Mouse (Mus musculus) heart, postnatal 0 days (tissue): ENCODE results near the gene Cldn9. TPM values are rescaled to one million over a fixed set of nuclear protein-coding genes. Genes with fewer than 3 reads are reported as not detected.

Source experiments
- ATAC-seq: fragments of 200-750 bp; cut with Nextera tagmentation; 2 replicates; pipeline ENCODE4 v1.8.0; 2017; ENCODE audit warnings: low read depth, moderate number of reproducible peaks, moderate library complexity; ENCODE audit not compliant: insufficient read depth
- DNase-seq: peaks from one replicate; pipeline ENCODE4 v3.0.0-alpha.2; 2016; ENCODE audit warnings: low spot score
- H3K27ac ChIP-seq: fragments of 300-500 bp; sonication (generic); 2 replicates; pipeline ENCODE4 v1.5.1; 2014; ENCODE audit warnings: low read depth, mild to moderate bottlenecking
- H3K27me3 ChIP-seq: fragments of 300-500 bp; sonication (generic); 2 replicates; pipeline ENCODE4 v1.6.1; 2014; ENCODE audit warnings: low read length, mixed read lengths; ENCODE audit not compliant: control insufficient read depth, insufficient read depth
- H3K36me3 ChIP-seq: fragments of 300-500 bp; sonication (generic); replicated peaks from 2 replicates; pipeline ENCODE4 v1.6.1; 2014; ENCODE audit warnings: low read length, mixed read lengths; ENCODE audit not compliant: control insufficient read depth, insufficient read depth
- H3K4me1 ChIP-seq: fragments of 300-500 bp; sonication (generic); 2 replicates; pipeline ENCODE4 v1.6.1; 2014; ENCODE audit warnings: antibody characterized with exemption; ENCODE audit not compliant: control insufficient read depth, insufficient read depth
- H3K4me2 ChIP-seq: fragments of 300-500 bp; sonication (generic); 2 replicates; pipeline ENCODE4 v1.6.1; 2014; ENCODE audit warnings: low read depth, mild to moderate bottlenecking, low read length, moderate library complexity
- H3K4me3 ChIP-seq: fragments of 300-500 bp; sonication (generic); 2 replicates; pipeline ENCODE4 v1.5.1; 2014; ENCODE audit warnings: low read depth, low read length
- H3K9ac ChIP-seq: fragments of 300-500 bp; sonication (generic); replicated peaks from 2 replicates; pipeline ENCODE4 v1.6.1; 2014; ENCODE audit warnings: low read depth, low read length, mixed read lengths
- H3K9me3 ChIP-seq: fragments of 300-500 bp; sonication (generic); replicated peaks from 2 replicates; pipeline ENCODE4 v1.6.1; 2016; ENCODE audit warnings: low read length; ENCODE audit not compliant: control insufficient read depth
- EP300 ChIP-seq: IDR thresholded peaks from 2 replicates; pipeline ENCODE4 v1.6.1; 2016; ENCODE audit warnings: antibody characterized with exemption, low read depth
- WGBS: fragments of 180-500 bp; shearing (Covaris S2); extraction: QIAGEN DNeasy Blood & Tissue Kit; methylation state at CpG from one replicate; pipeline ENCODE4 v1.1.7; 2014; 5-methylcytosine and 5-hydroxymethylcytosine counted together
- polyA plus RNA-seq: library from polyadenylated mRNA; unstranded; fragments of >200 nt; fragmentation: Nextera tagmentation; extraction: Ambion mirVana; gene quantifications from 2 replicates; pipeline ENCODE4 v1.2.1, GENCODE M21; 2015
- total RNA-seq: library from RNA; depleted of rRNA; stranded (reverse); fragments of >200 nt; gene quantifications from 2 replicates; pipeline ENCODE4 v1.2.3, GENCODE M21; 2014; ENCODE audit warnings: low replicate concordance; rRNA removed

Cldn9 gene
- total and polyA plus RNA-seq, 2 experiments from 2014 or later, result not detected

DNA sequence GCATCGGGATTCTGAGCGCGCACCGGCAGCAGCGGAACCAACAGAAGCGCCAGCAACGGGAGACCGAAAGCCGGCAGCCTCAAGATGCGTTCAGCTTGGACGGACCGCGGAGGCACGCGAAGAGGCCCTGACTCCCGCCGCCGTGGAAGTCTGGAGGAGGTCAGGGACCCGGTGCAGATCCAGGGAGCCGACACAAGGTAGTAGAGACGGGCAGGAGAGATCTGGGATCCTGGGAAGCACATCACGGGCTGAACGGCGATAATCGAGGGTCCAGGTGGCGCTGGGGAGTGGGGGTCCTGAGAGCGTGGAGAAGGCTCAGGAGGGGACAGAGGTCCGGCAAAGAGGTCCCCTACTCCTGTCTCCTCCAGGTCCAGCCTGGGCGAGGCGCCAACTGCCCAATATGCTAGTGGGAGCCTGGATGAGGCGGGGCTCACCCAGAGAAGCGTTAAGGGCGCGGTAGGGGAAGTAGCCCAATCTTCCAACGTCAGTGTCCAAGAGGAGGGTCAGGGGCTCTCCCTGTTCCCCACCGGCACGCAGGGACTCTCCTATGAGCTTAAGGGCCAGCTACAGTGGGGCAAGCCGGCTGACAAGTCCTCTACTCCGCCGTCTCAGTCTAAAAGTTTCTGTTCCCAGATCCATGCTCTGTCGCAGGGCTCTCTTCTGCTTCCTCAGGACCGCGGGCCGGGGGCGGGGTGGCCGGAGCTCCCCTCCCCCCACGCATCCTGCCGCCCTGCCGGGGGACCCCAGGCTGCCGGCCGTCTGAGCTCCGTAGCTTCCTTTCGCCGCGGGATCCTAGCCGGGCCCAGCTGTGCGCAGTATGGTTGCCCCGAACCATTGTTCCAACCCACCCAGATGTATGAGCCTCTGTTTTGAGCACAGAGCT is 39.0 kb downstream of the Cldn9 start, which contains the start of gene Mmp25:
TSS of gene Mmp25 (minus strand) at position 665 of the 883 bp plus-strand sequence.
- WGBS, result 2% methylated on average over 58 of the region's 58 CpGs
- Histone ChIP-seq H3K27me3 (peaks cover 13% of the 10 kb centered on the region), H3K4me3 (peak within 1 kb of the TSS; percentile 53), H3K4me2 (peak within 1 kb of the TSS; percentile 84), H3K4me1 (peaks cover 8% of the 10 kb centered on the region; the same call in 1 of the 2 replicates), H3K9ac (peak within 1 kb of the TSS; percentile 43), H3K9me3 (no peaks in the 10 kb centered on the region), H3K36me3 (no peaks in the 10 kb centered on the region), H3K27ac (no peak within 1 kb of the TSS)
- peak; percentile 24; the same call in 1 of the 2 replicates for ATAC-seq
- DNase-seq, result no peak
- TF ChIP-seq EP300, result no peak

Other genes with a start within 250 kb of the Cldn9 start
- not detected in 2 replicates for gene Vmn2r117, start 204.3 kb downstream of the Cldn9 start, total RNA-seq
- gene Vmn2r117, start 204.3 kb downstream of the Cldn9 start, polyA plus RNA-seq, result not detected in 2 replicates
- 12.6 and 21.4 TPM in 2 replicates for gene Zfp213, start 119.8 kb downstream of the Cldn9 start, total RNA-seq
- gene Zfp213, start 119.8 kb downstream of the Cldn9 start, polyA plus RNA-seq, result 9.6 and 9.8 TPM in 2 replicates
- 17.9 and 18.5 TPM in 2 replicates for gene Zfp13, start 84.5 kb downstream of the Cldn9 start, total RNA-seq
- 5.3 and 6.4 TPM in 2 replicates for gene Zfp13, start 84.5 kb downstream of the Cldn9 start, polyA plus RNA-seq
- not detected in 2 replicates for gene Zscan10, start 83.2 kb downstream of the Cldn9 start, total RNA-seq
- gene Zscan10, start 83.2 kb downstream of the Cldn9 start, polyA plus RNA-seq, result not detected in 2 replicates
- gene Mmp25, start 38.7 kb downstream of the Cldn9 start, total RNA-seq, result 0.19 and 0.88 TPM in 2 replicates
- 0.15 and 0.25 TPM in 2 replicates for gene Mmp25, start 38.7 kb downstream of the Cldn9 start, polyA plus RNA-seq
- not detected in 2 replicates for gene Bicdl2, start 23.5 kb downstream of the Cldn9 start, total RNA-seq
- 0.05 and 0.10 TPM in 2 replicates for gene Bicdl2, start 23.5 kb downstream of the Cldn9 start, polyA plus RNA-seq
- gene Hcfc1r1, start 10.4 kb downstream of the Cldn9 start, total RNA-seq, result 214 and 322 TPM in 2 replicates
- 328 and 348 TPM in 2 replicates for gene Hcfc1r1, start 10.4 kb downstream of the Cldn9 start, polyA plus RNA-seq
- 22.4 and 35.2 TPM in 2 replicates for gene Thoc6, start 10.1 kb downstream of the Cldn9 start, total RNA-seq
- 22.1 and 23.2 TPM in 2 replicates for gene Thoc6, start 10.1 kb downstream of the Cldn9 start, polyA plus RNA-seq
- gene Tnfrsf12a, start 6.6 kb downstream of the Cldn9 start, total RNA-seq, result 275 and 286 TPM in 2 replicates
- gene Tnfrsf12a, start 6.6 kb downstream of the Cldn9 start, polyA plus RNA-seq, result 121 and 160 TPM in 2 replicates
- gene Cldn6, start 4.8 kb downstream of the Cldn9 start, total RNA-seq, result not detected in 2 replicates
- not detected in 2 replicates for gene Cldn6, start 4.8 kb downstream of the Cldn9 start, polyA plus RNA-seq
- gene 1520401A03Rik, start 38.8 kb upstream of the Cldn9 start, total RNA-seq, result not detected in 2 replicates
- gene 1520401A03Rik, start 38.8 kb upstream of the Cldn9 start, polyA plus RNA-seq, result not detected in 2 replicates
- 18.2 and 21.7 TPM in 2 replicates for gene Pkmyt1, start 42.3 kb upstream of the Cldn9 start, total RNA-seq
- gene Pkmyt1, start 42.3 kb upstream of the Cldn9 start, polyA plus RNA-seq, result 8.6 and 9.0 TPM in 2 replicates
- gene Paqr4, start 56.8 kb upstream of the Cldn9 start, total RNA-seq, result 21.7 and 28.7 TPM in 2 replicates
- 13.6 and 15.8 TPM in 2 replicates for gene Paqr4, start 56.8 kb upstream of the Cldn9 start, polyA plus RNA-seq
- gene Kremen2, start 61.8 kb upstream of the Cldn9 start, total RNA-seq, result 0.97 TPM in 1 of 2 replicates, not detected in the other
- not detected in 2 replicates for gene Kremen2, start 61.8 kb upstream of the Cldn9 start, polyA plus RNA-seq
- gene Flywch1, start 87.6 kb upstream of the Cldn9 start, total RNA-seq, result 54.5 and 72.2 TPM in 2 replicates
- gene Flywch1, start 87.6 kb upstream of the Cldn9 start, polyA plus RNA-seq, result 32.4 and 34.8 TPM in 2 replicates
- gene Flywch2, start 102.1 kb upstream of the Cldn9 start, total RNA-seq, result 3.8 TPM in 1 of 2 replicates, not detected in the other
- gene Flywch2, start 102.1 kb upstream of the Cldn9 start, polyA plus RNA-seq, result 4.5 and 4.9 TPM in 2 replicates
- 72.8 and 85.9 TPM in 2 replicates for gene Srrm2, start 106.5 kb upstream of the Cldn9 start, total RNA-seq
- 184 and 196 TPM in 2 replicates for gene Srrm2, start 106.5 kb upstream of the Cldn9 start, polyA plus RNA-seq
- 767 and 972 TPM in 2 replicates for gene Elob, start 145.1 kb upstream of the Cldn9 start, total RNA-seq
- 1,036 and 1,119 TPM in 2 replicates for gene Elob, start 145.1 kb upstream of the Cldn9 start, polyA plus RNA-seq
- gene Prss33, start 152.0 kb upstream of the Cldn9 start, total RNA-seq, result not detected in 2 replicates
- not detected in 2 replicates for gene Prss33, start 152.0 kb upstream of the Cldn9 start, polyA plus RNA-seq
- gene Prss32, start 159.8 kb upstream of the Cldn9 start, total RNA-seq, result not detected in 2 replicates
- not detected in 2 replicates for gene Prss32, start 159.8 kb upstream of the Cldn9 start, polyA plus RNA-seq
- not detected in 2 replicates for gene Prss41, start 160.1 kb upstream of the Cldn9 start, total RNA-seq
- not detected in 2 replicates for gene Prss41, start 160.1 kb upstream of the Cldn9 start, polyA plus RNA-seq
- gene Prss21, start 184.0 kb upstream of the Cldn9 start, total RNA-seq, result not detected in 2 replicates
- gene Prss21, start 184.0 kb upstream of the Cldn9 start, polyA plus RNA-seq, result not detected in 2 replicates
- not detected in 2 replicates for gene Dcpp1, start 196.8 kb upstream of the Cldn9 start, total RNA-seq
- not detected in 2 replicates for gene Dcpp1, start 196.8 kb upstream of the Cldn9 start, polyA plus RNA-seq
- gene Dcpp2, start 196.9 kb upstream of the Cldn9 start, total RNA-seq, result not detected in 2 replicates
- not detected in 2 replicates for gene Dcpp2, start 196.9 kb upstream of the Cldn9 start, polyA plus RNA-seq
- gene Dcpp3, start 233.4 kb upstream of the Cldn9 start, total RNA-seq, result not detected in 2 replicates
- gene Dcpp3, start 233.4 kb upstream of the Cldn9 start, polyA plus RNA-seq, result not detected in 2 replicates